In genomic region chr15:82232651-82233050, GRCm38 (mm10) we compare ENCODE assay signal across 17 mouse cellular contexts. TPM values are rescaled to one million over a fixed set of nuclear protein-coding genes. Genes with fewer than 3 reads are reported as not detected.
"Had no signal": no experiment of that assay in that cellular context is flagged by ENCODE, and none has a peak within 500 bp of the region (broad histone marks: within the 10 kb centered on the region; RNA-seq: fewer than 3 reads in every experiment).

No protein-coding gene starts in this region.

- H3K27ac ChIP-seq: kidney, embryonic 15.5 days; limb, embryonic 13.5 days; lung, embryonic 15.5 days; macrophage; neural tube, embryonic 13.5 days; stomach, embryonic 15.5 days had no signal

- ATAC-seq: intestine, embryonic 16.5 days; midbrain, embryonic 16.5 days had no signal

- H3K4me2 ChIP-seq: kidney, embryonic 15.5 days; limb, embryonic 13.5 days; liver, embryonic 11.5 days; lung, embryonic 15.5 days; midbrain, embryonic 11.5 days; neural tube, embryonic 13.5 days; stomach, embryonic 15.5 days had no signal

- H3K4me1 ChIP-seq: limb, embryonic 13.5 days; neural tube, embryonic 13.5 days; stomach, embryonic 15.5 days had no signal

- H3K36me3 ChIP-seq: lung, embryonic 15.5 days; neural tube, embryonic 13.5 days; stomach, embryonic 15.5 days had no signal

- H3K9me3 ChIP-seq: kidney, embryonic 15.5 days; limb, embryonic 13.5 days; lung, embryonic 15.5 days; megakaryocyte, embryonic 14.5 days; neural tube, embryonic 13.5 days; stomach, embryonic 15.5 days had no signal

- H3K4me3 ChIP-seq: kidney, embryonic 15.5 days; limb, embryonic 13.5 days; lung, embryonic 15.5 days; megakaryocyte, embryonic 14.5 days; neural tube, embryonic 13.5 days; stomach, embryonic 15.5 days had no signal

- H3K9ac ChIP-seq: kidney, embryonic 15.5 days; limb, embryonic 13.5 days; lung, embryonic 15.5 days; neural tube, embryonic 13.5 days; stomach, embryonic 15.5 days had no signal

- H3K27me3 ChIP-seq: kidney, embryonic 15.5 days; lung, embryonic 15.5 days; neural tube, embryonic 13.5 days; stomach, embryonic 15.5 days had no signal

- DNase-seq: kidney, adult 2 months; kidney, postnatal 25 days; lung, postnatal 14 days; thymus, adult 2 months; thymus, postnatal 25 days had no signal

RNA-seq across cellular contexts. Expression of gene 1500009C09Rik, which starts 19.5 kb away (rescaled TPM):
- polyA plus RNA-seq: intestine, embryonic 16.5 days; limb, embryonic 13.5 days; liver, embryonic 11.5 days; liver, embryonic 16.5 days; lung, embryonic 15.5 days; macrophage; stomach, embryonic 15.5 days had no signal

RNA-seq across cellular contexts. Expression of gene Shisa8, which starts 20.0 kb away (rescaled TPM):
- polyA plus RNA-seq: macrophage had no signal
